Mouse (Mus musculus): ENCODE results near the gene Leng1. TPM values are rescaled to one million over a fixed set of nuclear protein-coding genes. Genes with fewer than 3 reads are reported as not detected.

The Leng1 gene
- total RNA-seq, 2 experiments from 2014 or later: 4.6 to 5.6 TPM

DNA sequence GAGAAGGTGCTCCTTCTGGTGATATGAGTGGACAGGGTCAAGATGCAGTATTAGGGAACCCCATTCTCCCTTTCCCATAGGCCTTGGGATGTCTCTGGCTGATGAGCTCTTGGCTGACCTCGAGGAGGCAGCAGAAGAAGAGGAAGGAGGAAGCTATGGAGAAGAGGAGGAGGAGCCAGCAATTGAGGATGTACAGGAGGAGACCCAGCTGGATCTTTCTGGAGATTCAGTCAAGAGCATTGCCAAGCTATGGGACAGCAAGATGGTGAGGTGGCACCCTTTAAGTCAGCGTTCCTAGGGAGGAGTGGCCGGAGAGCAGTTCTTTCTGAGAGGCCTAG lies 35.2 kb downstream of the Leng1 start:
- DNase-seq (ENCODE audit: low spot score): no peak

DNA sequence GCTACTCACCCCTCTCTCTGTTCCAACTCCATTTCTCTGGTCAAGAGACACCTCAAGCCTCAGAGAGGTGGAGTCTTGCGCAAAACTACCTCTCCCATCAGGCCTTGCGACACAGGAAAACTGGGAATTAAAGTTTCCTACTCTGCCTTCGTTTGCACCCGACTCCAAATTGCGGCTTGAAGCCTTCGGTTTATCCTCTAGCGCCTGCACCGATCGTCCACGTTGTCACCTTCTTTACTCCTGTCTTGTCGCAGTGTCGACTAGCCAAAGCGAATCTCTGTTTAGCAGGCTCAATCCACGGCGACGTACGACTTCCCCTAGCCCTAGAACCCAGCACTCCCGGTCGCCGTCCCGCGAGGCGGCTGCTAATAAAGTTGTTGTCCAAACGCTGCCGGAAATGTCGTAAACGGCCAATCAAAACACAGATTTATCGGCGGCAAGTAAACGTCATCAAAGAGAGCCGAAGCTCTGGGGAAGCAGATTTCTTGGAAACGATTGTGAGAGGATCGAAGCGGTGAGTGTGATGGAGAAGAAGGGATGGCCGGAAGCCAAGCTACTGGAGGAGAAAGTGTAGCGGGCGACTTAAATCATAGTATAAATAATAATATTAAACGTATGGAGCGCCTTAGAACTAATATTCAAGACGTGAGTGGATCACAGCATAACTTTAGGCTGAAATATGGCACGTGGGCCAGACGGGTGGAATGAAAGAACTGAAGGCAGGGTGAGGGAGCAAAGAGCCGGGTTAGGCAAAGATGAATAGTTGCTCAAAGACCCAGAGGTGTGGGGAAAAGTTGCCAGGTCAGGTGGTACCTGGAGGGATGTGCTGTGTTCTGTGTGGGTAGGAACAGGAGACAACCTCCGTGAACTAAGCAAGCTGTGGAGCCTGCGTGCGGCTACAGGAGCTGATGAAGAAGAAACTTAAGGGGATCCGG lies 35.8 kb downstream of the Leng1 start, which contains the start of the genes Tfpt and Prpf31:
Gene Tfpt, minus strand, starts transcription at position 387 of the 935 bp plus-strand sequence.
Gene Prpf31, plus strand, starts transcription at position 443 of the 935 bp plus-strand sequence.
- DNase-seq (ENCODE audit: low spot score): peak; percentile 95

DNA sequence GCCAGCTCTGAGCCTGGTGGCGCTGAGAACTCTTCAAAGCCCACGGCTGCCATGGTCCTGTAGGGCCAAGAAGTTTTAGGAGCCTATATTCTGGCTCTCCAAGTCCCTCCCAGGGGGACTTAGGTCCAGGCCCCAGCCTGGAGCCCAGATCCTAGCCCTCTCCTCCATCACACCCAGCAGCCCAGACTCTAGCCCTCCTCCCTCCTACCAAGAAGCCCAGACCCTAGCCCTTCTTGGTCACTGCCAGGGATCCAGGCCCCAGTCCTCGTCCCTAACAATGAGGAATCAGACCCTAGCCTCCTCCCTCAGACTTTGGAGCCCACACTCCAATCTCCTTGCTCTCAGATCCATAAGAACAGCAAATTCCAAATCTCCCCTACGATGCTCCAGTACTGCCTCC lies 36.6 kb downstream of the Leng1 start:
- no peak for DNase-seq (ENCODE audit: low spot score)

DNA sequence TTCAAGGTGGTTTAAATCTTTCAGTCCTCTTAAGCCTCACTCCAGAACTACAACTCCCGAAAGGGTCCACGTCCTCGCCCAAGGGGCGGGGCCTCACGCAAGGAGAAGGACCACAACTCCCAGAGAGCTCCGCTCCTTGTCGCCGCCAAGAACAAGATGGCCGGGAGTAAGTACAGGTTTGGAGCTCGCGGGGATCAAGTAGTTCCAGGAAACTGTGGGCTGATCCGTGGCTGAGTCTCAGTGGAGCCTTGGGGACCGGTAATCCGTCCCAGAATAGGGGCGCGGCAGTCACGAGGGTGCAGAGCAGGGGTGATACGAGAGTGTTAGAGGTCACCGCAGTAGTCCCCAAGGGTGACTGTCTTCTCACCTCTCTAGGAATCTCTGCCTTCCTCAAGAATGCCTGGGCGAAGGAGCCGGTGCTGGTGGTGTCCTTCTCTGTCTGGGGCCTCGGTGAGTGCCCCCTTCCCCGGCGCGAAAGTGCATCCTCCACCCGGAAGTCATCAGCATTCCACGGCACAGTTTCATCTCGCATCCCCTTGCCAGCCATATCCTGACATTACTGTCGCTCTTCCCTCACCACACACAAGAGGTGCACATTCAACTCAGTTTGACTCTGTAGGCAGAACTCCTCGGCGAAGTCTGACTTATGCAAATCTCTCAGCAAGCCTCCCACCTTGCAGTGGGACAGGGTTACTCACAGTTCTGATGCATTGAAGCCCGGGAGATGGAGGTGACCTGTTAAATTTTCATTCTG lies 48.2 kb downstream of the Leng1 start, which contains the start of gene Ndufa3:
Gene Ndufa3, plus strand, starts transcription at position 132 of the 754 bp plus-strand sequence.
- peak; percentile 88 for DNase-seq (ENCODE audit: low spot score)

DNA sequence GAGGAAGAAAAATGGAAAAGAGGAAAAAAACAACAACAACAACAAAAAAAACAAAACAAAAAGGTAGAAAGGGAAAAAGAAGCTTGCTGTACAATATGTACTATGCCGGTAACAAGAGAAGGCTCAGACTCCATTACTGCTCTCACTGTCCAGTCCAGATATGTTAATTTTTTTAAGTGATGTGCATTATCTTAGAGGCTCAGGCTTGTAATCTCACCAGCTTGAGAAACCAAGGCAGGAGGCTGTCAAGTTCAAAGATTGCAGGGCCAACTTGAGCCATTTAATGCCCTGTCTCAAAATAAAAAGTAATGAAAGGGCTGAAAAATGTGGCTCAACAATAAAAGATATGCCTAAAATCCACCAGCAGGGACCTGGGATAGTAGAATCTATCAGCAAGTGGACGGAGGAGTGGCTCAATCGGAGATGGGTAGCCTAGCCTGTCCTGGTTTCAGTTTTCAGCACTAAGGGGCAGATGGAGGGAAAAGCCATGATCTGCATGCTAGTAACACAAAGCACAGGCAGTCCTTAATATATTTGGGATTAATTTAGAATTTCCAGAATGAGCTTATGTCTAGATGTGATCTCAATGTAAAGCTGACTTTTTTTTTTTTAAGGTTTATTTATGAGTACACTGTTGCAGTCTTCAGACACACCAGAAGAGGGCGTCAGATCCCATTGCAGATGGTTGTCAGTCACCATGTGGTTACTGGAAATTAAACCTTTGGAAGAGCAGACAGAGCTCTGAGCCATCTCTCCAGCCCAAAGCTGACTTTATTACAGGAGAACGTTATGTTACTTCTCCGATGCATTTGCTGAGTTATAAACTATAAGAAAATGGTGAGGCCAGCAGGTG lies 49.0 kb downstream of the Leng1 start:
- DNase-seq (ENCODE audit: low spot score): peak; percentile 15

DNA sequence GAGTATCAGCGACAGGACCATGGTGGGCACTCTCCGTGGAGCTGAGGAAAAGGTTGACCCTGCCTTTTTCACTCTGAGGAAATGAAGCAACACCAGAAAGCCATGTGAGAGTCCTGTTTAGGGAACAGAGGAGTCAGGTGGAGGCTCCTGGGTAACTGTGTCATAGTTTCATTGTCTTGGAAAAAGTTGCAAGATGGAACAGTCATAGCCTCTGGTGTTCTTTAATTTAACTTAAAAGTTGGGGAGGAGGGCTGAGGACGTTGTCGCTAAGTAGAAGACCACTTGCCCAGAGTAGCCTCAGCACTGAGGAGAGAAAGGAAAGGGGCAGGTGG lies 49.6 kb downstream of the Leng1 start, which contains the start of gene Oscar:
Gene Oscar, minus strand, starts transcription at position 101 of the 332 bp plus-strand sequence.
- no peak for DNase-seq (ENCODE audit: low spot score)

DNA sequence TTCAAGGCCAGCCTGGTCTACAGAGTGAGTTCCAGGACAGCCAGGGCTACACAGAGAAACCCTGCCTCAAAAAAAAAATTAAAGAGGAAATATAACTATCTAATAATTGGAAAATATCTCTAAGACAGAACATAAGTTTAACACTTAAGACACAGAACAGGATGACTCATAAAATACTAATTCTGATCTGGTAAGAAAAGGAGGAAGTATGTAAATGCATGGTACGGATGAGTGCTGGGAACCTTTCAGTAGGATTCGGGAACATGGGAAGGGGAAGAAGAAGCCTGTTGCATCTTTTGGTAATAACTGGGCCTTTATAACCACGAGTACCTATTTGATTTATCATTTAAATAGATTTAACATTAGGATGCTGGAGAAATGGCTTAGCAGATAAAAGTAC lies 51.6 kb downstream of the Leng1 start:
- no peak for DNase-seq (ENCODE audit: low spot score)

DNA sequence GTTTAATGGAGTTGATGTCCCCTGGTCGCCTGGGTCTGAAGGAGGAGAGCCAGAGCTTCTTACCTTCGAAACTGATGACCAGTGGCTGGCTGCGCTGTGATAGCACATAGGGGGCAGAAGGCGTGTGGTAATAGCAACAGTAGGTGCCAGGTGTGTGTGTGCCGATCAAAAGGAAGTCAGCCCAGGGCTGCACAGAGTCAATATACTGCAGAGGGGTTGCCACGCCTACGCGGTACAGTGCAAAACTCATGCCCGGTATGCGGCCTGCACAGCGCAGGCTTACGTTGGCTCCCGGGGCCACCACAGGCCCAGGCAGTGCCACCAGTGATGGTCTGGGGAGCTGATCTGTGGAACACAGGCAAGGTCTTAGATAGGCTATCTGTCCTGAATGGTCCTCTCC lies 54.6 kb downstream of the Leng1 start:
- no peak for DNase-seq (ENCODE audit: low spot score)

DNA sequence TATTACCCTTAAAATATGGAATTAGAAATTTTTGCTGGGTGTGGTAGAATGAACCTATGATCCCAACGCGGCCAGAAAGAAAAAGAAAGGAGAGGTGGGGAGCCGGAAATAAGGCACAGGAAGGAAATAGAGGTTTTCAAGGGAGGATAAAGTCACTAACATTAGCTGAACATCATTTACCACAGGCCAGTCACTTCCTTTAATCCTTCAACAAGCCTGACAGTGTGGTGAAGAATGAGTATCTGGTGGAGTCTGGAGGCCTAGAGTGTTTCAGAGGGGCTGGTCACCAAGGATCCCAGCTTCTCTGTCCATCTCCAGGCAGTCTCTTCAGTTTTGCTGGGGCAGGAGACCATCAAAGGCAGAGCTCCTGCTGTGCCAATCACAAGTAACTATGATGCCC lies 55.2 kb downstream of the Leng1 start:
- no peak for DNase-seq (ENCODE audit: low spot score)

Small RNAs within 50 kb of the gene (microRNA-seq; reads per million reads assigned to microRNA genes)
- gene Mir3572: 2.7 reads per million

Other genes starting within 250 kb of the Leng1 start
- 100 to 1,000 TPM; 125 to 129 TPM for gene Cacng6, start 241.6 kb downstream of the Leng1 start, total RNA-seq (2021)
- under 1 TPM in 1 of 2 experiments, not detected in 1; 0.14 TPM for gene Tarm1, start 163.2 kb downstream of the Leng1 start, total RNA-seq (2021)
- not detected for gene Oscar, start 49.7 kb downstream of the Leng1 start, total RNA-seq (2021)
- gene Ndufa3, start 48.5 kb downstream of the Leng1 start, total RNA-seq (2021): 1,000 to 10,000 TPM; 1,020 to 1,031 TPM
- 10 to 100 TPM; 14.9 to 16.0 TPM for gene Tfpt, start 35.9 kb downstream of the Leng1 start, total RNA-seq (2021)
- 10 to 100 TPM; 21.9 to 22.1 TPM for gene Prpf31, start 35.9 kb downstream of the Leng1 start, total RNA-seq (2021)
- 10 to 100 TPM; 16.3 to 18.5 TPM for gene Cnot3, start 20.6 kb downstream of the Leng1 start, total RNA-seq (2021)
- under 1 TPM; 0.17 to 0.34 TPM for gene Tmc4, start 11.7 kb upstream of the Leng1 start, total RNA-seq (2021)
- 10 to 100 TPM; 27.3 to 31.9 TPM for gene Tsen34, start 27.0 kb upstream of the Leng1 start, total RNA-seq (2021)
- 1 to 10 TPM; 7.6 to 8.1 TPM for gene Mboat7, start 27.7 kb upstream of the Leng1 start, total RNA-seq (2021)
- 100 to 1,000 TPM; 415 to 437 TPM for gene Rps9, start 38.2 kb upstream of the Leng1 start, total RNA-seq (2021)
- gene Pirb, start 54.6 kb upstream of the Leng1 start, total RNA-seq (2021): under 1 TPM; 0.57 to 0.74 TPM
- not detected for gene Gm15448, start 159.8 kb upstream of the Leng1 start, total RNA-seq (2021)
- under 1 TPM; 0.07 to 0.12 TPM for gene Pira2, start 179.2 kb upstream of the Leng1 start, total RNA-seq (2021)
- gene Gm14548, start 232.3 kb upstream of the Leng1 start, total RNA-seq (2021): not detected
- under 1 TPM; 0.09 to 0.28 TPM for gene Lilra6, start 249.7 kb upstream of the Leng1 start, total RNA-seq (2021)